Mouse (Mus musculus): Measurements from ENCODE around the gene Bard1. TPM values are rescaled to one million over a fixed set of nuclear protein-coding genes. Genes with fewer than 3 reads are reported as not detected.

Bard1 gene
- polyA plus RNA-seq, 1 experiment from 2014 or later = 3.1 TPM

DNA sequence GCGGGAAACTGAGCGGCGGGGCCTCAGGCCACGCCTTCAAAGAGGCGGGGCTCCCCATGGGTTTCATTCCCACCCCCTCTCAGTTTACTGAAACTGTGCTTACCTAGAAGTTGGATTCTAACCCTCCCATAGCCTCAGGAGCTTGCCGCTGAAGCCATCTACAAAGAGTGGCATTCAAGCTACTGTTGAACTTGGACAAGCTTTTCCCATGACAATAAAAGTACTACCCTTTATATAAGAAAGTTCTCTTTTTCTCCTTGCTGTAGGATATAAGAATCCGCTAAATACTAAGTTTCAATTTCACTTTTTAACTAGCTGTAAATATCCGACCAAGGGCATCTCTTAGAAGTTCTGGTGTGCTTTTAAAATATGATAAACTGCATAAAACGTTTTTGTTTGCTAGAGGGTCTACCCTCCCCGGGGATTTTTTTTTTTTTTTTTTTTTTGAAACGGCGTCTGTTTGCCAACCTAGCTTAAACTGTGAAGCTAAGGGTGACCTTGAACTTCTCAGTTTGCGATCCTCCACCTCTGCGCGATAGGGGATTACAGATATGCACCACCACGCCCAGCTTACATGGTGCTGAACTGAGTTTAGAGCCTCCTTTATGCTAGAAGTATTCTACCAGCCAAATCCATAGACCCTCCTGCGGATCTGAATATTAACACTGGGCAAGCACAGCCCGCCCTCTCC lies 373 bp upstream of the Bard1 start:
- H3K4me2 ChIP-seq (ENCODE audit: low read depth, severe bottlenecking) = peak overlapping the region; percentile 11
- H3K27ac ChIP-seq (replicated peaks; ENCODE audit: low read depth, low read length) = no peak overlapping the region
- H3K36me3 ChIP-seq (ENCODE audit: control insufficient read depth, insufficient read depth, low read length) = no peaks in the 10 kb centered on the region
- ATAC-seq (ENCODE audit: insufficient number of reproducible peaks, low FRiP score, low TSS enrichment, low read depth) = no peak
- peaks cover 3% of the 10 kb centered on the region; the same call in 1 of the 2 replicates for H3K4me1 ChIP-seq (ENCODE audit: control insufficient read depth, insufficient read depth, low read length)
- no peak overlapping the region for H3K9ac ChIP-seq (ENCODE audit: low read length)
- DNase-seq (ENCODE audit: low spot score) = peak; percentile 25
- H3K27me3 ChIP-seq (ENCODE audit: control insufficient read depth, insufficient read depth, low read length) = no peaks in the 10 kb centered on the region
- WGBS = 31% methylated on average over 18 of the region's 18 CpGs
- no peaks in the 10 kb centered on the region; the same call in 1 of the 2 replicates for H3K9me3 ChIP-seq (ENCODE audit: control insufficient read depth, low read length)
- peak overlapping the region; percentile 63 for H3K4me3 ChIP-seq (ENCODE audit: low read depth, low read length)

DNA sequence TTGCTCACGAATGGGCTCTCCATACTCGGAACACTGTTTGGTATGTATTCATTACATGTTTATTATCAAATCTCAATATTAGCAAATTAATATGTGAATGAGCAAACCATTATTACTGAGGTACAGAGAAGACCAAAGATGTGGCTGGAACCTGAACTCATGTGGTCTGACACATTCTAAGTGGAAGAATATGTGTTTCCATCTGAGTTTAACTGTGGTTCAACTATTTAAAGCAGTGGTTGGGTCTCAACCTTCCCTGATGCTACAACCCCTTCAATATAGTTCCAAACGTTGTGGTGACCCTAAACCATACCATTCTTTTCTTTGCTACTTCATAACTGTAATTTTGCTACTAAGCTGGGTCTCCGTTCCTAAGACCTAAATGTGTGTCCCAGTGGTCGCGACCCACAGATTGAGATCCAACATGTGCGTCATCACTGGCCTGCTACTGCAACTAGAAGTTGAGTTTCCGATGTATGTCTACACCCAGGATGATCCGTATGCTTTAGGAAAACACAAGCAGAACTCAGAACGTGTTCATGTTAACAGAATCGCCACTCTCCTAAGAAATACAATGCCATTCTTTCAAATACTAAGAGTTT lies 1.5 kb downstream of the Bard1 start:
- ATAC-seq (ENCODE audit: insufficient number of reproducible peaks, low FRiP score, low TSS enrichment, low read depth) = no peak
- H3K36me3 ChIP-seq (ENCODE audit: control insufficient read depth, insufficient read depth, low read length) = no peaks in the 10 kb centered on the region
- H3K27ac ChIP-seq (replicated peaks; ENCODE audit: low read depth, low read length) = no peak overlapping the region
- WGBS = 63% methylated on average over 11 of the region's 11 CpGs
- H3K9me3 ChIP-seq (ENCODE audit: control insufficient read depth, low read length) = no peaks in the 10 kb centered on the region
- DNase-seq (ENCODE audit: low spot score) = no peak
- no peaks in the 10 kb centered on the region for H3K27me3 ChIP-seq (ENCODE audit: control insufficient read depth, insufficient read depth, low read length)
- H3K4me2 ChIP-seq (ENCODE audit: low read depth, severe bottlenecking) = no peak overlapping the region; the same call in 1 of the 2 replicates
- no peak overlapping the region for H3K9ac ChIP-seq (ENCODE audit: low read length)
- H3K4me1 ChIP-seq (ENCODE audit: control insufficient read depth, insufficient read depth, low read length) = peaks cover 3% of the 10 kb centered on the region; the same call in 1 of the 2 replicates
- H3K4me3 ChIP-seq (ENCODE audit: low read depth, low read length) = no peak overlapping the region

- ATAC-seq (ENCODE audit: insufficient number of reproducible peaks, low FRiP score, low TSS enrichment, low read depth) (no peak), DNase-seq (ENCODE audit: low spot score) (no peak)
- Histone ChIP-seq H3K4me1 (ENCODE audit: control insufficient read depth, insufficient read depth, low read length) (peaks cover 3% of the 10 kb centered on the region; the same call in 1 of the 2 replicates), H3K4me2 (ENCODE audit: low read depth, severe bottlenecking) (no peak overlapping the region; the same call in 1 of the 2 replicates), H3K9ac (ENCODE audit: low read length) (no peak overlapping the region), H3K27ac (replicated peaks; ENCODE audit: low read depth, low read length) (no peak overlapping the region), H3K27me3 (ENCODE audit: control insufficient read depth, insufficient read depth, low read length) (no peaks in the 10 kb centered on the region), H3K4me3 (ENCODE audit: low read depth, low read length) (no peak overlapping the region), H3K9me3 (ENCODE audit: control insufficient read depth, low read length) (no peaks in the 10 kb centered on the region), H3K36me3 (ENCODE audit: control insufficient read depth, insufficient read depth, low read length) (no peaks in the 10 kb centered on the region)
- WGBS = 77% methylated on average over 5 of the region's 5 CpGs
These were observed 2.2 kb downstream of the Bard1 start for GRCm38 (mm10) chr1:71100591-71101368.

GRCm38 (mm10) chr1:71099945-71100515 lies 2.9 kb downstream of the Bard1 start:
- ATAC-seq (ENCODE audit: insufficient number of reproducible peaks, low FRiP score, low TSS enrichment, low read depth) = no peak
- Histone ChIP-seq H3K4me2 (ENCODE audit: low read depth, severe bottlenecking) (no peak overlapping the region), H3K4me1 (ENCODE audit: control insufficient read depth, insufficient read depth, low read length) (peaks cover 3% of the 10 kb centered on the region; the same call in 1 of the 2 replicates), H3K27me3 (ENCODE audit: control insufficient read depth, insufficient read depth, low read length) (no peaks in the 10 kb centered on the region), H3K9me3 (ENCODE audit: control insufficient read depth, low read length) (no peaks in the 10 kb centered on the region), H3K27ac (replicated peaks; ENCODE audit: low read depth, low read length) (no peak overlapping the region), H3K9ac (ENCODE audit: low read length) (no peak overlapping the region), H3K4me3 (ENCODE audit: low read depth, low read length) (no peak overlapping the region), H3K36me3 (ENCODE audit: control insufficient read depth, insufficient read depth, low read length) (no peaks in the 10 kb centered on the region)
- WGBS = 57% methylated on average over 3 of the region's 3 CpGs
- no peak for DNase-seq (ENCODE audit: low spot score)

DNA sequence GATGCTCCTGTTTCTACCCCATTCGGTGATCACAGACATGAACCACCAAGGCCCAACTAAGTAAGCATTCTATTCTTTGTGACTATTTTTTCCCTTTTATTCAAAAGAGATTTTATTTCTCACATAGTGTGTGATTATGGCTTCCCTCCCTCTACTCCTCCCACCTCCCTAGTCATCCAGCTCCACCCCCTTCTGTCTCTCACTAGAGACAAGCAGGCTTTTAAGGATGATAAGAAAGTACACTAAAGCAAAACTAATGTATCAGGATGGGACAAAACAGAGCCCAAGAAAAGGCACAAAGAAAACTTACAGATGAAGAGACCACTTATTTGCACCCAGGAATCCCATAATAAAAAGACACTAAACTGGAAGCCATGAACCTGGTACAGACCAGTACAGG lies 6.9 kb downstream of the Bard1 start:
- H3K36me3 ChIP-seq (ENCODE audit: control insufficient read depth, insufficient read depth, low read length) = no peaks in the 10 kb centered on the region
- no peak overlapping the region for H3K4me2 ChIP-seq (ENCODE audit: low read depth, severe bottlenecking)
- H3K27ac ChIP-seq (replicated peaks; ENCODE audit: low read depth, low read length) = no peak overlapping the region
- no peaks in the 10 kb centered on the region for H3K27me3 ChIP-seq (ENCODE audit: control insufficient read depth, insufficient read depth, low read length)
- H3K9ac ChIP-seq (ENCODE audit: low read length) = no peak overlapping the region
- no peak overlapping the region for H3K4me3 ChIP-seq (ENCODE audit: low read depth, low read length)
- no peak for ATAC-seq (ENCODE audit: insufficient number of reproducible peaks, low FRiP score, low TSS enrichment, low read depth)
- WGBS = 97% methylated on average over 1 of the region's 1 CpGs
- no peak for DNase-seq (ENCODE audit: low spot score)
- H3K9me3 ChIP-seq (ENCODE audit: control insufficient read depth, low read length) = no peaks in the 10 kb centered on the region
- peaks cover 3% of the 10 kb centered on the region; the same call in 1 of the 2 replicates for H3K4me1 ChIP-seq (ENCODE audit: control insufficient read depth, insufficient read depth, low read length)

DNA sequence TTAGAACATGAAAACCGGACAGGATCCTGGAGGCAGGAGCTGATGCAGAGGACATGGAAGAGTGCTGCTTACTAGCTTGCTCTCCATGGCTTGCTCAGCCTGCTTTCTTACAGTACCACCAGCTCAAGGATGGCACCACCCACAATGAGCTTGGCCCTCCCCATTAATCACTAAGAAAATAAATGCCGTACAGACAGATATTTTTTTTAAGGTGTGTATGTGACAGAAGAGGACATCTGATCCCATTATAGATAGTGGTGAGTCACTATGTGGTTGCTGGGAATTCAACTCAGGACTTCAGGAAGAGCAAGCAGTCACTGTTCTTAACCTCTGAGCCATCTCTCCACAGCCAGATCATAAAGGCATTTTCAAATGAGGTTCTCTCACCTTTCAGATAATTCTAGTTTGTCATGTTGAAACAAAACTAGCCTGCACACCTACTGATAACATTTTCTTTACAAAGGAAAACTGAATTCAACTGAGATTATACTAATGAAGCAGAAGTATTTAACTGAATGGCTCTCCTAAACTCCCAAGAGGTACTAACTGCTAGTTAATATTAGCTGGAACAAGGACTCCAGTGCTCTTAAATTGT lies 7.6 kb downstream of the Bard1 start:
- H3K4me3 ChIP-seq (ENCODE audit: low read depth, low read length) = no peak overlapping the region
- no peaks in the 10 kb centered on the region for H3K27me3 ChIP-seq (ENCODE audit: control insufficient read depth, insufficient read depth, low read length)
- DNase-seq (ENCODE audit: low spot score) = no peak
- no peak overlapping the region for H3K27ac ChIP-seq (replicated peaks; ENCODE audit: low read depth, low read length)
- WGBS = 90% methylated on average over 2 of the region's 2 CpGs
- H3K4me2 ChIP-seq (ENCODE audit: low read depth, severe bottlenecking) = no peak overlapping the region
- 0 out of 2 replicates have a peak, but pooled peaks cover 2% of the 10 kb centered on the region for H3K4me1 ChIP-seq (ENCODE audit: control insufficient read depth, insufficient read depth, low read length)
- H3K36me3 ChIP-seq (ENCODE audit: control insufficient read depth, insufficient read depth, low read length) = no peaks in the 10 kb centered on the region
- H3K9me3 ChIP-seq (ENCODE audit: control insufficient read depth, low read length) = no peaks in the 10 kb centered on the region
- ATAC-seq (ENCODE audit: insufficient number of reproducible peaks, low FRiP score, low TSS enrichment, low read depth) = no peak
- H3K9ac ChIP-seq (ENCODE audit: low read length) = no peak overlapping the region

DNA sequence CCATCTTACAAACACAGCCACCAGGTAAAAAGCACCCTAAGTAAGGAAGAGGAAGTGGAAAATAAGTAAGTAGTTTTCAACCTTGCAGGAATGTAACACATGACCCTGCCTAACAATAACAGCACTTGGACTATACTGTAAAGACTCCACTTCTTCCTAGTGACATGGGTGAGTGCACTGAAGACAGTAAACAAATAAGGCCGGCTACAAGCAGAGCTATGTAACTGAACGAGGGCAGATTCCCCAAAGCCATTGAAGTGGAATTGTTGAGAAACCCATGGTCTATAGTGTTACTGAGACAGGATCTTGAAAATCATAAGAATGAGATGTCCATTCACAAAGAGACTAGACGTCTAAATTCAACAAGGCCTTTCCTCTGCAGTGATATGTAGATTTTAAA lies 27.3 kb downstream of the Bard1 start:
- WGBS = 83% methylated on average over 3 of the region's 3 CpGs
- no peaks in the 10 kb centered on the region for H3K36me3 ChIP-seq (ENCODE audit: control insufficient read depth, insufficient read depth, low read length)
- H3K4me1 ChIP-seq (ENCODE audit: control insufficient read depth, insufficient read depth, low read length) = no peaks in the 10 kb centered on the region
- H3K9ac ChIP-seq (ENCODE audit: low read length) = no peak overlapping the region
- DNase-seq (ENCODE audit: low spot score) (no peak), ATAC-seq (ENCODE audit: insufficient number of reproducible peaks, low FRiP score, low TSS enrichment, low read depth) (no peak)
- no peak overlapping the region for H3K4me3 ChIP-seq (ENCODE audit: low read depth, low read length)
- no peak overlapping the region for H3K4me2 ChIP-seq (ENCODE audit: low read depth, severe bottlenecking)
- no peaks in the 10 kb centered on the region for H3K9me3 ChIP-seq (ENCODE audit: control insufficient read depth, low read length)
- H3K27ac ChIP-seq (replicated peaks; ENCODE audit: low read depth, low read length) = no peak overlapping the region
- no peaks in the 10 kb centered on the region for H3K27me3 ChIP-seq (ENCODE audit: control insufficient read depth, insufficient read depth, low read length)

- H3K36me3 ChIP-seq (ENCODE audit: control insufficient read depth, insufficient read depth, low read length) = no peaks in the 10 kb centered on the region
- DNase-seq (ENCODE audit: low spot score) = no peak
These were observed 32.2 kb downstream of the Bard1 start for GRCm38 (mm10) chr1:71070771-71071170.

More at GRCm38 (mm10) chr1:71070771-71071170, 32.2 kb downstream of the Bard1 start:
- Histone ChIP-seq H3K4me3 (ENCODE audit: low read depth, low read length) (no peak overlapping the region), H3K27me3 (ENCODE audit: control insufficient read depth, insufficient read depth, low read length) (no peaks in the 10 kb centered on the region), H3K4me2 (ENCODE audit: low read depth, severe bottlenecking) (no peak overlapping the region), H3K9me3 (ENCODE audit: control insufficient read depth, low read length) (no peaks in the 10 kb centered on the region), H3K27ac (replicated peaks; ENCODE audit: low read depth, low read length) (no peak overlapping the region), H3K9ac (ENCODE audit: low read length) (no peak overlapping the region), H3K4me1 (ENCODE audit: control insufficient read depth, insufficient read depth, low read length) (no peaks in the 10 kb centered on the region)
- no peak for ATAC-seq (ENCODE audit: insufficient number of reproducible peaks, low FRiP score, low TSS enrichment, low read depth)

Data from limb, embryonic 11.5 days (tissue).